Mouse (Mus musculus) bone marrow, adult 2 months (tissue): ENCODE results near the gene Nav2. TPM values are rescaled to one million over a fixed set of nuclear protein-coding genes. Genes with fewer than 3 reads are reported as not detected.

ENCODE experiments used
- H3K27ac ChIP-seq: fragments of 200-500 bp; 2 replicates; pipeline ENCODE4 v1.5.1; 2012; ENCODE audit warnings: low read depth, mild to moderate bottlenecking, control low read depth, inconsistent platforms, low read length; ENCODE audit not compliant: control insufficient read depth, poor library complexity, insufficient read depth
- H3K4me1 ChIP-seq: fragments of 200-500 bp; 2 replicates; pipeline ENCODE4 v1.6.1; 2011; ENCODE audit warnings: low read length; ENCODE audit not compliant: control insufficient read depth, insufficient read depth
- H3K4me3 ChIP-seq: fragments of 200-500 bp; replicated peaks from 2 replicates; pipeline ENCODE3; 2011; ENCODE audit warnings: mild to moderate bottlenecking, low read depth, low read length, control low read depth; ENCODE audit not compliant: control insufficient read depth
- CTCF ChIP-seq: fragments of 200-500 bp; IDR thresholded peaks from 2 replicates; pipeline ENCODE4 v1.5.1; 2011; ENCODE audit warnings: low read length, control low read depth; ENCODE audit not compliant: control insufficient read depth, insufficient read depth
- POLR2A ChIP-seq: fragments of 200-500 bp; IDR thresholded peaks from 2 replicates; pipeline ENCODE4 v1.6.1; 2011; ENCODE audit warnings: low read depth, mild to moderate bottlenecking, control low read depth, low read length, borderline replicate concordance; ENCODE audit not compliant: control insufficient read depth
- WGBS: fragments of 180-500 bp; shearing (Covaris S2); methylation state at CpG from one replicate; pipeline ENCODE4 v1.1.7; 2018; 5-methylcytosine and 5-hydroxymethylcytosine counted together
- polyA plus RNA-seq: library from polyadenylated mRNA; stranded (reverse); fragments of >200 nt; gene quantifications from 2 replicates; pipeline ENCODE4 v1.2.4, GENCODE M21; 2011; ENCODE audit warnings: low replicate concordance; ENCODE audit not compliant: missing spikeins, insufficient read depth, insufficient read length

The Nav2 gene
- polyA plus RNA-seq, 1 experiment, result 8.5 TPM

- no peak overlapping the region for H3K4me3 ChIP-seq
- WGBS, result 1% methylated on average over 26 of the region's 26 CpGs
- no peak for TF ChIP-seq POLR2A
- TF ChIP-seq CTCF, result no peak
- no peak overlapping the region for H3K27ac ChIP-seq
- H3K4me1 ChIP-seq, result peaks cover 2% of the 10 kb centered on the region; the same call in 1 of the 2 replicates
Observed at GRCm38 (mm10) chr7:49634291-49635073, 726.0 kb downstream of the Nav2 start.

GRCm38 (mm10) chr7:49635074-49635621 lies 726.6 kb downstream of the Nav2 start:
- no peak overlapping the region; the same call in 1 of the 2 replicates for H3K27ac ChIP-seq
- WGBS, result 4% methylated on average over 35 of the region's 35 CpGs
- no peak overlapping the region for H3K4me3 ChIP-seq
- TF ChIP-seq CTCF, result no peak
- no peak for TF ChIP-seq POLR2A
- peaks cover 2% of the 10 kb centered on the region; the same call in 1 of the 2 replicates for H3K4me1 ChIP-seq

GRCm38 (mm10) chr7:49635971-49636370 lies 727.5 kb downstream of the Nav2 start:
- no peak overlapping the region for H3K4me3 ChIP-seq
- H3K27ac ChIP-seq, result no peak overlapping the region
- peaks cover 2% of the 10 kb centered on the region; the same call in 1 of the 2 replicates for H3K4me1 ChIP-seq
- 4% methylated on average over 22 of the region's 22 CpGs for WGBS
- no peak for TF ChIP-seq POLR2A
- no peak for TF ChIP-seq CTCF

- WGBS, result 9% methylated on average over 33 of the region's 33 CpGs
- no peak within 1 kb of the TSS for H3K27ac ChIP-seq
- no peak within 1 kb of the TSS for H3K4me3 ChIP-seq
- peaks cover 2% of the 10 kb centered on the region; the same call in 1 of the 2 replicates for H3K4me1 ChIP-seq
- TF ChIP-seq CTCF (no peak), POLR2A (no peak)
Observed at GRCm38 (mm10) chr7:49636491-49637115, 728.1 kb downstream of the Nav2 start, which contains the start of gene Dbx1. Dbx1 (minus strand) TSS chr7:49636849.

GRCm38 (mm10) chr7:49637281-49637680 lies 728.8 kb downstream of the Nav2 start:
- WGBS, result 11% methylated on average over 9 of the region's 9 CpGs
- no peak overlapping the region for H3K27ac ChIP-seq

GRCm38 (mm10) chr7:49637851-49638663 lies 729.5 kb downstream of the Nav2 start:
- H3K4me1 ChIP-seq, result no peaks in the 10 kb centered on the region; the same call in 1 of the 2 replicates
- no peak for TF ChIP-seq CTCF
- no peak overlapping the region for H3K27ac ChIP-seq
- 9% methylated on average over 21 of the region's 21 CpGs for WGBS
- no peak overlapping the region for H3K4me3 ChIP-seq

More at GRCm38 (mm10) chr7:49637281-49637680, 728.8 kb downstream of the Nav2 start:
- H3K4me1 ChIP-seq, result peaks cover 2% of the 10 kb centered on the region; the same call in 1 of the 2 replicates
- TF ChIP-seq POLR2A (no peak), CTCF (no peak)
- H3K4me3 ChIP-seq, result no peak overlapping the region

- H3K4me3 ChIP-seq, result no peak overlapping the region
Observed at GRCm38 (mm10) chr7:49638941-49639776, 730.6 kb downstream of the Nav2 start.

More at GRCm38 (mm10) chr7:49638941-49639776, 730.6 kb downstream of the Nav2 start:
- TF ChIP-seq POLR2A, result no peak
- 13% methylated on average over 35 of the region's 35 CpGs for WGBS
- Histone ChIP-seq H3K27ac (no peak overlapping the region), H3K4me1 (no peaks in the 10 kb centered on the region)
